Mouse (Mus musculus) T-helper 2 cell (primary cell): ENCODE measurements around the gene Olfr212.
"Not testable (repeated sequence)": the region's sequence is repeated elsewhere in the genome, so short reads cannot be mapped to it uniquely, and the experiment has no call there.

Source experiments
- in situ Hi-C: fragments of 300-600 bp; cut with MboI, MseI; formaldehyde crosslinking; loops from one replicate; pipeline ENCODE4 v1.15.1; 2025; ENCODE audit warnings: high pct_unique_total_duplicates

Gene Olfr212

GRCm38 (mm10) chr6:116506302-116507003 lies at the start of gene Olfr212:
TSS of gene Olfr212 (plus strand) at chr6:116506516.
- in situ Hi-C loops, result not testable (repeated sequence)

DNA sequence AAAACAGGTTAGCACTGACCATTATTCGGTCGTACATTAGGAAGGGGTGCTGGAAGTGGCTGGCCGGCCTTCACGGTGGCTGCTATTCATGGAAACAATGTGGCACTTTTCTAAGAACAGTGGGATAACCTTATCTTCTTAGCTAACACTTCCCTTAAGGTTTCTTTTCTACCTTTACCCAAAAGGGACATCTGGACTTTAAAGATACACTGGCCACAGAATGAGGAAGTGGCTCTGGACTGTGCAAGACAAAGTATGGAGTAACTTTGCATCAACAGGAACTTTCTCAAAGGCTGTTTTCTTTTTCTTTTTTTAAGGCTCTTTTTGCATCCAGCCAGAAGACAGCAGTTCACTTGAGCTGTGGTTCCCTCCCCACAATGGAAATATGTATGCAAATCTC lies 47.6 kb upstream of the Olfr212 start:
- in situ Hi-C loops, result no loop called here

- in situ Hi-C loops, result no loop called here
Observed at GRCm38 (mm10) chr6:116459232-116459631, 47.1 kb upstream of the Olfr212 start.

GRCm38 (mm10) chr6:116460544-116461283 lies 45.6 kb upstream of the Olfr212 start, which contains the start of gene Alox5:
TSS of gene Alox5 (minus strand) at chr6:116461178.
- in situ Hi-C loops, result no loop called here

DNA sequence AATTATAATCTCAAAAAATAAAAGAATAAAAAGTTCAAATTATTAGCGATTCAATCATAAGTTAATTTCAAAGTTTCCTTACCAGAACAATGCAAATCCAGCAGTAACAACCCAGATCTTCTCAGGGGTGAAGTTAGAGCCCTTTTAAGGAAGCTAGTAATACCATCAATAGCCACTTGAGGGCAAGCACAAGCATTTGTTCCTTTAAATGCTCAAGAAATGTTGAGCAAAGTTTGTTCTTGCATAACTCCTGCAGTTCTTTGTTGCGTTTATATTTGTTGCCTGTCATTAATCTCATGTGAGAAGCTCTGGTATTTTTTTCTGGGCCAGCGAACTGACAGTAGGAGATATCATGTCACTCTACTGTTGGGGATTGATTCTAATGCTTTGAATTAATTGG lies 38.2 kb upstream of the Olfr212 start:
- in situ Hi-C loops, result no loop called here

GRCm38 (mm10) chr6:116485081-116485480 lies 21.2 kb upstream of the Olfr212 start:
- in situ Hi-C loops, result no loop called here

- in situ Hi-C loops, result no loop called here
Observed at GRCm38 (mm10) chr6:116486833-116487232, 19.5 kb upstream of the Olfr212 start.

DNA sequence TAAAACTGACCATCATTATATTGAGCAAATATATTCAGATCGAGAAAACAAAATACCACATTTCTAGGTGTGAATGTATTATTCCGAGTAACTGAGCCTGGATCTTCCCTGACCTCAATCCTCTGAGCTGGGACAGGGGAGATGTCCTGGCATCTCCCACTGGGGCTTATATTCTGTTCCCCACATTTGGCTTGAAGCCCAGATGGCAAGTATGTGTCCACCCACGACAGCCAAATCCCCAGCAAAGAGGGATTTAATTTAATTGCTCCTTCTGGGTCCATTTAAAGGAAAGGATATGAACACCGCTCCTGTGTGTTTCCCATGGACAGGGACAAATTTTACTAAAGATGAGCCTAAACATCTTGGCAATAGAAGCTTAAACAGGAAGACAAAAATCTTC lies 17.5 kb upstream of the Olfr212 start, which contains the start of gene Olfr211:
Gene Olfr211 (plus strand): TSS at position 301 of the 400 bp plus-strand sequence.
- in situ Hi-C loops, result no loop called here

DNA sequence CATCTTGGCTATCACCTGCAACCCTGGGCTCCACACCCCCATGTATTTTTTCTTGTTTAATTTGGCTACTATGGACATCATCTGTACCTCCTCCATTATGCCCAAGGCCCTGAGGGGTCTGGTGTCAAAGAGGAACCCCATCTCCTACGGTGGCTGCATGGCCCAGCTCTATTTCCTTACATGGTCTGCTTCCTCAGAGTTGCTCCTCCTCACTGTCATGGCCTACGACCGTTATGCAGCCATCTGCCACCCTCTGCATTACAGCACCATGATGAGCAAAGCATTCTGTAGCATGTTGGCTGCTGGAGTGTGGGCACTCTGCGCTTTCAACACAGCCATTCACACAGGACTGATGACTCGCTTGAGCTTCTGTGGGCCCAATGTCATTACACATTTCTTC lies 12.6 kb upstream of the Olfr212 start:
- in situ Hi-C loops, result no loop called here

DNA sequence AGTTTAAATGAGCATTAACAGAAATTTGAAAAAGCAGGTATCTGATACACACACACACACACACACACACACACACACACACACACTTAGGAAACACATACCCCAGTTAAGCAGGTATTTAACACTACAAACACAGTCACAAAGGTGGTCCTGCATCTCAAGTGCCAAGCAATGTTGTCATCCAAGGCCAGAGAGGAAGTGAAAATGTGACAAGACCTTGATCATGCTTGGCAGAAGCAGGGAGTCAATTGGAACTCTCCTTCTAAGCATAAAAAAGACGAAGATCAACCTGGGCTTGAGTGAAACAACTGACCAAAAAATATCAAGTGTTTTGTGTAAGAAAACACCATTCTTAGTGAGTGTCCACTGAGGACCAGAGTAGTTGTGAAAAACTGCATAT lies 10.4 kb upstream of the Olfr212 start:
- in situ Hi-C loops, result no loop called here

- in situ Hi-C loops, result no loop called here
Observed at GRCm38 (mm10) chr6:116514832-116515231, 8.5 kb downstream of the Olfr212 start.

- in situ Hi-C loops, result no loop called here
Observed at GRCm38 (mm10) chr6:116538156-116538555, 31.8 kb downstream of the Olfr212 start, which contains the start of gene Olfr213. TSS of gene Olfr213 (plus strand) at chr6:116538456.

DNA sequence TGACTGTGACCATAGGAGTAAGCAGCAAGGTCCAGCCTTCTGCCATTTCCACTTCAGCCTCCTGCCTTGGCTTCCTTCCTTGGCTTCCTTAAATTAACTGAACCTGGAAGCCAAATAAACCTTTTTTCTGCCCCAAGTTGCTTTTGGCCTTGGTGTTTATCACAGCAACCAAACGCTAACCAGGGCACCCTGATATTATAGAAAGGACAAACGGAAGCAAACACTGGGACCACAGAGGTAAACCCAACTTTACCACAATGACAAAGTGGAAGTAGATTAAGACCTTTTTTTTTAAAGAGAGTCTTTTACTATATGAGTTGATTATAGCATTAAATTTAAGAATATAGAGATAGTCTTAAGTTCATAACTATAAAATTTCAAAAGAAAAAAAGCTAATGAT lies 36.2 kb downstream of the Olfr212 start:
- in situ Hi-C loops, result no loop called here

DNA sequence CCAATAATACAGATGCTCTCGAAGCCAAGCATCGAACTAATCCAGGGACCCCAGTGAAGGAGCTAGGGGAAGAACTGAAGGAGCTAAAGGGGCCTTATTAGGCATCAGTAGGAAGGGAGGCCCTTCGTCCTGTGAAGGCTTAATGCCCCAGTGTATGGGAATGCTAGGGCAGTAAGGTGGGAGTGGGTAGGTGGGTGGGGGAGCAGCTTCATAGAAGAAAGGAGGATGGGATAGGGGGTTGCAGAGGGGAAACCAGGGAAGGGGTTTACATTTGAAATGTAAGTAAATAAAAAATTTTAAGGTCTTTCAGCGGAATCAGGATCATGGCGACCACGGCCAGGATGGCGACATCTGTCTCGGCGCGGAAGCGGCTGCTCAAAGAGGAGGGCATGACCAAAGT lies 44.5 kb downstream of the Olfr212 start, which contains the start of gene Gm5580:
Gene Gm5580 (plus strand): TSS at position 301 of the 400 bp plus-strand sequence.
- in situ Hi-C loops, result loop anchor here (25.0 kb wide), 1 partner anchor 264 kb away; no protein-coding TSS in a partner anchor

GRCm38 (mm10) chr6:116553935-116554334 lies 47.6 kb downstream of the Olfr212 start, which contains the start of gene Olfr214:
TSS of gene Olfr214 (plus strand) at chr6:116554235.
- in situ Hi-C loops, result loop anchor here (25.0 kb wide), 1 partner anchor 267 kb away; no protein-coding TSS in a partner anchor

DNA sequence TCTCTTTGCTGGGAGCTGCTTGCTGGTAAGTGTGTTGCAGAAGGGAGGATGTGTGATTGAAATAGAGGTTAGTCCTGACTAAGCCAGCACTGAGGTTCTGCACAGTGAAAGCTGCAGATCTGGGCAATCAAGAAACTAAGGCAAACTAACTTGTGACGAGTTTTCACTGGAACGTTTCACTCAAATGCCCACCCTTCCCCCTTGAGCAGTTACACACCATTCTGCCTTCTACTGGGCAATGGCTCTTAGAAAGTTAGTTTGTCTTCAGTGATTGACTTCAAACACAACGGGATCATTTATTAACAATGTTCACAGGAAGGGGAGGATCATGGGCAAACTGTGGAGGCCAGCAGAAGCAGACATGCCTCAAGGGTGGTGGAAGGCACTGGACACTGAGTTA lies 48.6 kb downstream of the Olfr212 start:
- in situ Hi-C loops, result loop anchor here (25.0 kb wide), 1 partner anchor 268 kb away; no protein-coding TSS in a partner anchor
